Mouse (Mus musculus): Measurements from ENCODE around the gene Fbxo44. TPM values are rescaled to one million over a fixed set of nuclear protein-coding genes. Genes with fewer than 3 reads are reported as not detected.
"Not testable (repeated sequence)": the region's sequence is repeated elsewhere in the genome, so short reads cannot be mapped to it uniquely, and the experiment has no call there.

Gene Fbxo44
- 9.3 and 10.6 TPM in 2 replicates for polyA plus RNA-seq (2011; ENCODE audit: insufficient read length, low read depth, missing spikeins)

- Histone ChIP-seq H3K4me1 (ENCODE audit: control insufficient read depth, insufficient read depth, low read length) (no peaks in the 10 kb centered on the region), H3K4me3 (ENCODE audit: insufficient read depth, low read length) (peak within 1 kb of the TSS; percentile 61), H3K27ac (ENCODE audit: insufficient read depth, low read length) (no peak within 1 kb of the TSS)
- TF ChIP-seq CTCF (IDR thresholded peaks at IDR 0.05; ENCODE audit: borderline replicate concordance, insufficient read depth, low read length) (no peak), POLR2A (IDR thresholded peaks at IDR 0.05; ENCODE audit: low read depth, low read length) (no peak)
Measured at GRCm38 (mm10) chr4:148160436-148161390, at the start of gene Fbxo44, which contains the start of gene Fbxo2. TSS of gene Fbxo44 (minus strand) at chr4:148160482. TSS of gene Fbxo2 (plus strand) at chr4:148160621.

- Histone ChIP-seq H3K4me3 (ENCODE audit: insufficient read depth, low read length) (no peak overlapping the region), H3K4me1 (ENCODE audit: control insufficient read depth, insufficient read depth, low read length) (no peaks in the 10 kb centered on the region), H3K27ac (ENCODE audit: insufficient read depth, low read length) (no peak overlapping the region)
- no peak for TF ChIP-seq CTCF (IDR thresholded peaks at IDR 0.05; ENCODE audit: borderline replicate concordance, insufficient read depth, low read length)
- TF ChIP-seq POLR2A (IDR thresholded peaks at IDR 0.05; ENCODE audit: low read depth, low read length), result no peak
Measured at GRCm38 (mm10) chr4:148204873-148205232, 44.6 kb upstream of the Fbxo44 start.

GRCm38 (mm10) chr4:148204061-148204872 is 44.0 kb upstream of the Fbxo44 start:
- Histone ChIP-seq H3K4me3 (ENCODE audit: insufficient read depth, low read length) (no peak overlapping the region), H3K4me1 (ENCODE audit: control insufficient read depth, insufficient read depth, low read length) (no peaks in the 10 kb centered on the region), H3K27ac (ENCODE audit: insufficient read depth, low read length) (no peak overlapping the region)
- TF ChIP-seq POLR2A (IDR thresholded peaks at IDR 0.05; ENCODE audit: low read depth, low read length) (no peak), CTCF (IDR thresholded peaks at IDR 0.05; ENCODE audit: borderline replicate concordance, insufficient read depth, low read length) (no peak)

- Histone ChIP-seq H3K27ac (ENCODE audit: insufficient read depth, low read length) (no peak overlapping the region), H3K4me3 (ENCODE audit: insufficient read depth, low read length) (no peak overlapping the region), H3K4me1 (ENCODE audit: control insufficient read depth, insufficient read depth, low read length) (no peaks in the 10 kb centered on the region)
- no peak for TF ChIP-seq POLR2A (IDR thresholded peaks at IDR 0.05; ENCODE audit: low read depth, low read length)
- TF ChIP-seq CTCF (IDR thresholded peaks at IDR 0.05; ENCODE audit: borderline replicate concordance, insufficient read depth, low read length), result no peak
Measured at GRCm38 (mm10) chr4:148203557-148203956, 43.3 kb upstream of the Fbxo44 start.

GRCm38 (mm10) chr4:148198721-148199120 is 38.4 kb upstream of the Fbxo44 start:
- no peak overlapping the region for H3K4me3 ChIP-seq (ENCODE audit: insufficient read depth, low read length)
- no peak overlapping the region for H3K27ac ChIP-seq (ENCODE audit: insufficient read depth, low read length)
- no peaks in the 10 kb centered on the region for H3K4me1 ChIP-seq (ENCODE audit: control insufficient read depth, insufficient read depth, low read length)
- TF ChIP-seq CTCF (IDR thresholded peaks at IDR 0.05; ENCODE audit: borderline replicate concordance, insufficient read depth, low read length), result no peak
- no peak for TF ChIP-seq POLR2A (IDR thresholded peaks at IDR 0.05; ENCODE audit: low read depth, low read length)

- no peak overlapping the region for H3K27ac ChIP-seq (ENCODE audit: insufficient read depth, low read length)
- TF ChIP-seq CTCF (IDR thresholded peaks at IDR 0.05; ENCODE audit: borderline replicate concordance, insufficient read depth, low read length) (no peak), POLR2A (IDR thresholded peaks at IDR 0.05; ENCODE audit: low read depth, low read length) (0 out of 2 replicates have a peak, but pooled peaks have one; percentile 10)
- H3K4me3 ChIP-seq (ENCODE audit: insufficient read depth, low read length), result no peak overlapping the region
- no peaks in the 10 kb centered on the region for H3K4me1 ChIP-seq (ENCODE audit: control insufficient read depth, insufficient read depth, low read length)
Measured at GRCm38 (mm10) chr4:148194400-148194799, 34.1 kb upstream of the Fbxo44 start.

- no peak overlapping the region for H3K27ac ChIP-seq (ENCODE audit: insufficient read depth, low read length)
- TF ChIP-seq CTCF (IDR thresholded peaks at IDR 0.05; ENCODE audit: borderline replicate concordance, insufficient read depth, low read length) (no peak), POLR2A (IDR thresholded peaks at IDR 0.05; ENCODE audit: low read depth, low read length) (no peak)
- H3K4me1 ChIP-seq (ENCODE audit: control insufficient read depth, insufficient read depth, low read length), result no peaks in the 10 kb centered on the region
- no peak overlapping the region for H3K4me3 ChIP-seq (ENCODE audit: insufficient read depth, low read length)
Measured at GRCm38 (mm10) chr4:148192707-148193245, 32.5 kb upstream of the Fbxo44 start.

GRCm38 (mm10) chr4:148188767-148189166 is 28.5 kb upstream of the Fbxo44 start:
- not testable (repeated sequence) for H3K4me3 ChIP-seq (ENCODE audit: insufficient read depth, low read length); H3K4me1 ChIP-seq (ENCODE audit: control insufficient read depth, insufficient read depth, low read length); H3K27ac ChIP-seq (ENCODE audit: insufficient read depth, low read length)

GRCm38 (mm10) chr4:148185819-148186218 is 25.5 kb upstream of the Fbxo44 start:
- H3K4me1 ChIP-seq (ENCODE audit: control insufficient read depth, insufficient read depth, low read length), result no peaks in the 10 kb centered on the region
- no peak for TF ChIP-seq POLR2A (IDR thresholded peaks at IDR 0.05; ENCODE audit: low read depth, low read length)
- TF ChIP-seq CTCF (IDR thresholded peaks at IDR 0.05; ENCODE audit: borderline replicate concordance, insufficient read depth, low read length), result no peak
- H3K4me3 ChIP-seq (ENCODE audit: insufficient read depth, low read length), result no peak overlapping the region
- H3K27ac ChIP-seq (ENCODE audit: insufficient read depth, low read length), result no peak overlapping the region

All from embryonic fibroblast, embryonic 13.5 days (primary cell).